Mouse (Mus musculus) neural tube, embryonic 10.5 days (tissue): ENCODE measurements at regions not wholly inside any gene's neighbourhood (a gene's known extent, or its start where the extent isn't known, plus 50 kb on each side); places are given as distances from the start of the nearest gene placed in this dataset.
A peak's percentile ranks its signal among the peaks of the same experiment; 100 is the strongest.
"Not testable (repeated sequence)": the region's sequence is repeated elsewhere in the genome, so short reads cannot be mapped to it uniquely, and the experiment has no call there.

Experiments used
- DNase-seq: peaks from one replicate; pipeline ENCODE4 v3.0.0-alpha.2; 2017; ENCODE audit warnings: low spot score; ENCODE audit errors: extremely low spot score

GRCm38 (mm10) chr6:60657117-60657911 is 172.3 kb downstream of the Snca start:
- no peak for DNase-seq

- not testable (repeated sequence) for DNase-seq
Observed at GRCm38 (mm10) chr6:60646983-60647617, 182.6 kb downstream of the Snca start.

- DNase-seq, result no peak
Observed at GRCm38 (mm10) chr6:60642251-60642650, 187.4 kb downstream of the Snca start.

- no peak for DNase-seq
Observed at GRCm38 (mm10) chr6:60616313-60616712, 213.3 kb downstream of the Snca start.

GRCm38 (mm10) chr6:60600201-60600600 is 229.5 kb downstream of the Snca start:
- DNase-seq, result no peak

GRCm38 (mm10) chr6:60564261-60564660 is 265.4 kb downstream of the Snca start:
- DNase-seq, result no peak

- DNase-seq, result peak; percentile 15
Observed at GRCm38 (mm10) chr6:60555590-60556235, 273.9 kb downstream of the Snca start.
